Mouse (Mus musculus) liver, embryonic 15.5 days (tissue): ENCODE measurements at regions not wholly inside any gene's neighbourhood (a gene's known extent, or its start where the extent isn't known, plus 50 kb on each side); places are given as distances from the start of the nearest gene placed in this dataset.

Source experiments
- ATAC-seq: fragments of 200-750 bp; cut with Nextera tagmentation; 2 replicates; pipeline ENCODE4 v1.8.0; 2017; ENCODE audit warnings: moderate number of reproducible peaks, mild to moderate bottlenecking, moderate library complexity; ENCODE audit not compliant: insufficient read depth
- H3K27ac ChIP-seq: fragments of 300-500 bp; sonication (generic); replicated peaks from 2 replicates; pipeline ENCODE4 v1.5.1; 2015; ENCODE audit warnings: mild to moderate bottlenecking, inconsistent platforms
- H3K27me3 ChIP-seq: fragments of 300-500 bp; sonication (generic); 2 replicates; pipeline ENCODE4 v1.6.1; 2015; ENCODE audit warnings: mild to moderate bottlenecking, inconsistent platforms
- H3K36me3 ChIP-seq: fragments of 300-500 bp; sonication (generic); replicated peaks from 2 replicates; pipeline ENCODE4 v1.6.1; 2015; ENCODE audit warnings: moderate library complexity, mild to moderate bottlenecking, inconsistent platforms
- H3K4me1 ChIP-seq: fragments of 300-500 bp; sonication (generic); replicated peaks from 2 replicates; pipeline ENCODE4 v1.6.1; 2015; ENCODE audit warnings: inconsistent platforms
- H3K4me2 ChIP-seq: fragments of 300-500 bp; sonication (generic); 2 replicates; pipeline ENCODE4 v1.6.1; 2015; ENCODE audit warnings: moderate library complexity, mild to moderate bottlenecking, inconsistent platforms
- H3K4me3 ChIP-seq: fragments of 300-500 bp; sonication (generic); replicated peaks from 2 replicates; pipeline ENCODE4 v1.5.1; 2015; ENCODE audit warnings: mild to moderate bottlenecking, inconsistent platforms
- H3K9ac ChIP-seq: fragments of 300-500 bp; sonication (generic); 2 replicates; pipeline ENCODE4 v1.6.1; 2015; ENCODE audit warnings: moderate library complexity, mild to moderate bottlenecking, inconsistent platforms
- H3K9me3 ChIP-seq: fragments of 300-500 bp; sonication (generic); replicated peaks from 2 replicates; pipeline ENCODE4 v1.6.1; 2016; ENCODE audit warnings: inconsistent platforms
- WGBS: fragments of 180-500 bp; shearing (Covaris S2); methylation state at CpG from one replicate; pipeline ENCODE4 v1.1.7; 2015; ENCODE audit warnings: mixed read lengths; ENCODE audit not compliant: insufficient replicate concordance; 5-methylcytosine and 5-hydroxymethylcytosine counted together

- H3K36me3 ChIP-seq = no peaks in the 10 kb centered on the region
- 58% methylated on average over 4 of the region's 4 CpGs for WGBS
- no peak overlapping the region for H3K4me3 ChIP-seq
- ATAC-seq = no peak
- no peaks in the 10 kb centered on the region for H3K4me1 ChIP-seq
- H3K27ac ChIP-seq = no peak overlapping the region
- H3K27me3 ChIP-seq = no peaks in the 10 kb centered on the region
- no peak overlapping the region for H3K4me2 ChIP-seq
- H3K9me3 ChIP-seq = no peaks in the 10 kb centered on the region
- no peak overlapping the region for H3K9ac ChIP-seq
Measured at GRCm38 (mm10) chr9:101610338-101610737, 251.3 kb upstream of the 9630041A04Rik start.

- no peak for ATAC-seq
- Histone ChIP-seq H3K4me3 (no peak overlapping the region), H3K4me2 (no peak overlapping the region), H3K9ac (no peak overlapping the region), H3K27ac (no peak overlapping the region), H3K27me3 (no peaks in the 10 kb centered on the region), H3K4me1 (no peaks in the 10 kb centered on the region), H3K9me3 (no peaks in the 10 kb centered on the region), H3K36me3 (no peaks in the 10 kb centered on the region)
- WGBS = 45% methylated on average over 6 of the region's 6 CpGs
Measured at GRCm38 (mm10) chr9:101602799-101603198, 258.8 kb upstream of the 9630041A04Rik start.

- no peaks in the 10 kb centered on the region for H3K9me3 ChIP-seq
- no peaks in the 10 kb centered on the region for H3K36me3 ChIP-seq
- H3K4me2 ChIP-seq = no peak overlapping the region
- no peak overlapping the region for H3K27ac ChIP-seq
- no peaks in the 10 kb centered on the region for H3K27me3 ChIP-seq
- no peak for ATAC-seq
- no peaks in the 10 kb centered on the region for H3K4me1 ChIP-seq
- WGBS = 50% methylated on average over 3 of the region's 3 CpGs
- H3K4me3 ChIP-seq = no peak overlapping the region
- H3K9ac ChIP-seq = no peak overlapping the region
Measured at GRCm38 (mm10) chr9:101596898-101597297, 264.7 kb upstream of the 9630041A04Rik start.

GRCm38 (mm10) chr9:101595101-101595650 lies 266.5 kb upstream of the 9630041A04Rik start:
- H3K4me1 ChIP-seq = no peaks in the 10 kb centered on the region
- no peak overlapping the region for H3K4me2 ChIP-seq
- H3K27me3 ChIP-seq = no peaks in the 10 kb centered on the region
- no peak overlapping the region for H3K27ac ChIP-seq
- no peak overlapping the region for H3K9ac ChIP-seq
- H3K4me3 ChIP-seq = no peak overlapping the region
- no peak for ATAC-seq
- no peaks in the 10 kb centered on the region for H3K36me3 ChIP-seq
- 66% methylated on average over 14 of the region's 14 CpGs for WGBS
- no peaks in the 10 kb centered on the region for H3K9me3 ChIP-seq

GRCm38 (mm10) chr9:101592621-101593020 lies 269.0 kb upstream of the 9630041A04Rik start:
- no peak overlapping the region for H3K4me2 ChIP-seq
- H3K4me3 ChIP-seq = no peak overlapping the region
- no peak overlapping the region for H3K9ac ChIP-seq
- H3K4me1 ChIP-seq = no peaks in the 10 kb centered on the region
- H3K36me3 ChIP-seq = no peaks in the 10 kb centered on the region
- ATAC-seq = no peak
- H3K9me3 ChIP-seq = no peaks in the 10 kb centered on the region
- WGBS = 65% methylated on average over 8 of the region's 8 CpGs
- H3K27me3 ChIP-seq = no peaks in the 10 kb centered on the region
- H3K27ac ChIP-seq = no peak overlapping the region

GRCm38 (mm10) chr9:101591681-101592080 lies 270.0 kb upstream of the 9630041A04Rik start:
- Histone ChIP-seq H3K27ac (no peak overlapping the region), H3K9ac (no peak overlapping the region), H3K9me3 (no peaks in the 10 kb centered on the region), H3K27me3 (no peaks in the 10 kb centered on the region), H3K4me3 (no peak overlapping the region), H3K4me2 (no peak overlapping the region), H3K36me3 (no peaks in the 10 kb centered on the region), H3K4me1 (no peaks in the 10 kb centered on the region)
- no peak for ATAC-seq
- 66% methylated on average over 8 of the region's 8 CpGs for WGBS

- no peak for ATAC-seq
- no peaks in the 10 kb centered on the region for H3K27me3 ChIP-seq
- H3K4me1 ChIP-seq = no peaks in the 10 kb centered on the region
- no peak overlapping the region for H3K4me2 ChIP-seq
- H3K4me3 ChIP-seq = no peak overlapping the region
- WGBS = 56% methylated on average over 3 of the region's 3 CpGs
- H3K27ac ChIP-seq = no peak overlapping the region
- H3K9me3 ChIP-seq = no peaks in the 10 kb centered on the region
- no peaks in the 10 kb centered on the region for H3K36me3 ChIP-seq
- no peak overlapping the region for H3K9ac ChIP-seq
Measured at GRCm38 (mm10) chr9:101590310-101590709, 271.3 kb upstream of the 9630041A04Rik start.

GRCm38 (mm10) chr9:101581064-101581463 lies 280.6 kb upstream of the 9630041A04Rik start:
- H3K36me3 ChIP-seq = no peaks in the 10 kb centered on the region
- no peak overlapping the region for H3K4me2 ChIP-seq
- no peak overlapping the region for H3K4me3 ChIP-seq

GRCm38 (mm10) chr9:101570714-101571113 lies 290.9 kb upstream of the 9630041A04Rik start:
- Histone ChIP-seq H3K9ac (no peak overlapping the region), H3K9me3 (no peaks in the 10 kb centered on the region), H3K4me1 (no peaks in the 10 kb centered on the region), H3K36me3 (no peaks in the 10 kb centered on the region), H3K4me3 (no peak overlapping the region), H3K27me3 (no peaks in the 10 kb centered on the region), H3K27ac (no peak overlapping the region), H3K4me2 (no peak overlapping the region)
- ATAC-seq = no peak
- 12% methylated on average over 4 of the region's 4 CpGs for WGBS

More at GRCm38 (mm10) chr9:101581064-101581463, 280.6 kb upstream of the 9630041A04Rik start:
- Histone ChIP-seq H3K27ac (no peak overlapping the region), H3K27me3 (no peaks in the 10 kb centered on the region), H3K9me3 (no peaks in the 10 kb centered on the region), H3K9ac (no peak overlapping the region), H3K4me1 (no peaks in the 10 kb centered on the region)
- 71% methylated on average over 4 of the region's 4 CpGs for WGBS
- ATAC-seq = no peak

- Histone ChIP-seq H3K4me3 (no peak overlapping the region), H3K36me3 (no peaks in the 10 kb centered on the region), H3K4me2 (no peak overlapping the region), H3K27me3 (no peaks in the 10 kb centered on the region), H3K9me3 (no peaks in the 10 kb centered on the region), H3K27ac (no peak overlapping the region), H3K4me1 (no peaks in the 10 kb centered on the region), H3K9ac (no peak overlapping the region)
- no peak for ATAC-seq
- WGBS = 71% methylated on average over 9 of the region's 9 CpGs
Measured at GRCm38 (mm10) chr9:101563196-101563595, 298.4 kb upstream of the 9630041A04Rik start.

GRCm38 (mm10) chr9:101559366-101559765 lies 302.3 kb upstream of the 9630041A04Rik start:
- Histone ChIP-seq H3K4me3 (no peak overlapping the region), H3K36me3 (no peaks in the 10 kb centered on the region), H3K9ac (no peak overlapping the region), H3K4me1 (no peaks in the 10 kb centered on the region), H3K27ac (no peak overlapping the region), H3K4me2 (no peak overlapping the region), H3K27me3 (no peaks in the 10 kb centered on the region), H3K9me3 (no peaks in the 10 kb centered on the region)
- ATAC-seq = no peak
- 68% methylated on average over 11 of the region's 11 CpGs for WGBS

- H3K4me1 ChIP-seq = no peaks in the 10 kb centered on the region
- H3K4me3 ChIP-seq = no peak overlapping the region
- H3K27me3 ChIP-seq = no peaks in the 10 kb centered on the region
- H3K27ac ChIP-seq = no peak overlapping the region
- H3K4me2 ChIP-seq = no peak overlapping the region
- no peaks in the 10 kb centered on the region for H3K9me3 ChIP-seq
- no peaks in the 10 kb centered on the region for H3K36me3 ChIP-seq
- 54% methylated on average over 5 of the region's 5 CpGs for WGBS
- no peak for ATAC-seq
- H3K9ac ChIP-seq = no peak overlapping the region
Measured at GRCm38 (mm10) chr9:101555011-101555673, 303.5 kb upstream of the Ppp2r3a start.
